Mouse (Mus musculus) ES-E14 (cell line): Measurements from ENCODE around the gene Lag3. TPM values are rescaled to one million over a fixed set of nuclear protein-coding genes. Genes with fewer than 3 reads are reported as not detected.

Experiments
- DNase-seq: peaks from one replicate; pipeline ENCODE4 v3.0.0-alpha.2; 2013; ENCODE audit warnings: low read depth, low spot score
- H3K27ac ChIP-seq: 2 replicates; pipeline ENCODE4 v1.5.1; 2012; ENCODE audit warnings: low read depth, mild to moderate bottlenecking, low read length, moderate library complexity, mixed read lengths; ENCODE audit not compliant: poor library complexity, insufficient read depth, severe bottlenecking
- H3K36me3 ChIP-seq: 2 replicates; pipeline ENCODE4 v1.6.1; 2012; ENCODE audit warnings: mild to moderate bottlenecking, low read length, moderate library complexity, mixed read lengths; ENCODE audit not compliant: control insufficient read depth, poor library complexity, insufficient read depth, severe bottlenecking
- H3K4me1 ChIP-seq, 2 experiments: fragments of 150-350 bp in 1 of 2; sonication (generic) in 1 of 2; 2 replicates each; pipeline ENCODE4 v1.6.1; 2012; ENCODE audit warnings: low read length in 2 of 2, mild to moderate bottlenecking in 1 of 2, mixed read lengths in 1 of 2; ENCODE audit not compliant: control insufficient read depth in 2 of 2, insufficient read depth in 2 of 2, poor library complexity in 1 of 2
- H3K4me3 ChIP-seq, 2 experiments: fragments of 150-350 bp in 1 of 2; sonication (generic) in 1 of 2; 2 replicates each; pipeline ENCODE4 v1.5.1; 2012; ENCODE audit warnings: low read length in 2 of 2, low read depth in 1 of 2, mild to moderate bottlenecking in 1 of 2, mixed read lengths in 1 of 2; ENCODE audit not compliant: insufficient read depth in 1 of 2, poor library complexity in 1 of 2, severe bottlenecking in 1 of 2
- H3K9ac ChIP-seq: 2 replicates; pipeline ENCODE4 v1.6.1; 2012; ENCODE audit warnings: low read depth, mild to moderate bottlenecking, low read length, mixed read lengths; ENCODE audit not compliant: poor library complexity, insufficient read depth, severe bottlenecking
- H3K9me3 ChIP-seq: fragments of 150-350 bp; sonication (generic); 2 replicates; pipeline ENCODE4 v1.6.1; 2012; ENCODE audit warnings: low read depth, mild to moderate bottlenecking, low read length; ENCODE audit not compliant: control insufficient read depth, insufficient read depth
- CHD2 ChIP-seq: IDR thresholded peaks from 2 replicates; pipeline ENCODE4 v1.6.1; 2014; ENCODE audit warnings: mild to moderate bottlenecking, low read depth, low read length, inconsistent platforms
- HCFC1 ChIP-seq: IDR thresholded peaks from 2 replicates; pipeline ENCODE4 v1.6.1; 2012; ENCODE audit warnings: low read length, inconsistent platforms, borderline replicate concordance; ENCODE audit not compliant: insufficient read depth
- MAFK ChIP-seq: IDR thresholded peaks from 2 replicates; pipeline ENCODE4 v1.6.1; 2014; ENCODE audit warnings: mild to moderate bottlenecking, low read depth, low read length, inconsistent platforms; ENCODE audit not compliant: insufficient read depth
- ZC3H11A ChIP-seq: IDR thresholded peaks from 2 replicates; pipeline ENCODE4 v1.6.1; 2012; ENCODE audit warnings: low read depth, mild to moderate bottlenecking, inconsistent platforms, low read length, borderline replicate concordance
- ZNF384 ChIP-seq: IDR thresholded peaks from 2 replicates; pipeline ENCODE4 v1.6.1; 2012; ENCODE audit warnings: low read depth, low read length, inconsistent platforms
- in situ Hi-C, 2 experiments: fragments of 600-800 bp; cut with MboI; formaldehyde crosslinking; loops; one replicate each; pipeline ENCODE4 v1.15.1; 2025; ENCODE audit warnings: low sequenced_read_pairs in 2 of 2, inconsistent platforms in 1 of 2; ENCODE audit not compliant: unreplicated experiment in 2 of 2
- total RNA-seq: library from RNA; depleted of rRNA; stranded (reverse); fragments of 300-350 nt; gene quantifications from 2 replicates; pipeline ENCODE4 v1.2.3, GENCODE M21; 2012

The Lag3 gene
- total RNA-seq, 1 experiment, result 1.2 TPM

- Histone ChIP-seq H3K9me3 (no peaks in the 10 kb centered on the region), H3K4me1 (peaks cover 0 to 2% of the 10 kb centered on the region in 2 experiments; a peak in 1 of 4 replicates), H3K4me3 (no peak overlapping the region), H3K27ac (no peak overlapping the region), H3K36me3 (no peaks in the 10 kb centered on the region), H3K9ac (no peak overlapping the region)
- DNase-seq, result no peak
- TF ChIP-seq HCFC1 (no peak), ZNF384 (no peak), MAFK (no peak), ZC3H11A (no peak), CHD2 (no peak)
- in situ Hi-C loops, result no loop called here
Measured at GRCm38 (mm10) chr6:124874348-124874747, 37.2 kb downstream of the Lag3 start.

- in situ Hi-C loops, result no loop called here
- H3K4me1 ChIP-seq, result peaks cover 2 to 16% of the 10 kb centered on the region in 2 experiments; a peak in 2 of 4 replicates
Measured at GRCm38 (mm10) chr6:124866560-124866959, 44.9 kb downstream of the Lag3 start.

GRCm38 (mm10) chr6:124865766-124866362, 45.6 kb downstream of the Lag3 start:
- no peak for DNase-seq
- H3K4me1 ChIP-seq, result peaks cover 2 to 22% of the 10 kb centered on the region in 2 experiments; a peak in 2 of 4 replicates
- H3K36me3 ChIP-seq, result no peaks in the 10 kb centered on the region; the same call in 1 of the 2 replicates
- no peaks in the 10 kb centered on the region for H3K9me3 ChIP-seq
- no peak overlapping the region for H3K27ac ChIP-seq
- in situ Hi-C loops, result no loop called here
- no peak overlapping the region for H3K9ac ChIP-seq
- TF ChIP-seq ZC3H11A (no peak), MAFK (no peak), CHD2 (no peak), ZNF384 (no peak), HCFC1 (no peak)
- H3K4me3 ChIP-seq, result no peak overlapping the region

More at GRCm38 (mm10) chr6:124866560-124866959, 44.9 kb downstream of the Lag3 start:
- no peak for TF ChIP-seq CHD2
- TF ChIP-seq ZC3H11A, result no peak
- TF ChIP-seq HCFC1, result no peak
- TF ChIP-seq MAFK, result no peak
- TF ChIP-seq ZNF384, result no peak
- Histone ChIP-seq H3K9ac (no peak overlapping the region), H3K4me3 (no peak overlapping the region), H3K27ac (no peak overlapping the region), H3K9me3 (no peaks in the 10 kb centered on the region), H3K36me3 (no peaks in the 10 kb centered on the region)
- DNase-seq, result no peak

- in situ Hi-C loops, result no loop called here
- Histone ChIP-seq H3K4me3 (peak within 1 kb of the TSS; percentile 79 to 81), H3K36me3 (no peaks in the 10 kb centered on the region; the same call in 1 of the 2 replicates), H3K9ac (peak within 1 kb of the TSS; percentile 71), H3K4me1 (peaks cover 4 to 29% of the 10 kb centered on the region in 2 experiments; a peak in 2 of 4 replicates), H3K9me3 (no peaks in the 10 kb centered on the region), H3K27ac (no peak within 1 kb of the TSS)
- DNase-seq, result no peak
- TF ChIP-seq ZC3H11A, result no peak
- no peak for TF ChIP-seq MAFK
- TF ChIP-seq ZNF384, result no peak
- TF ChIP-seq HCFC1, result no peak
- no peak for TF ChIP-seq CHD2
Measured at GRCm38 (mm10) chr6:124863658-124864298, 47.7 kb downstream of the Lag3 start, which contains the start of gene Gpr162. Gpr162 (minus strand) TSS chr6:124863983.
